Mouse (Mus musculus) T-helper 1 cell (primary cell): Measurements from ENCODE around the gene Unc13b.

Source experiments
- in situ Hi-C: fragments of 300-600 bp; cut with MboI, MseI; formaldehyde crosslinking; loops from one replicate; pipeline ENCODE4 v1.15.1; 2025; ENCODE audit warnings: high pct_unique_total_duplicates

The Unc13b gene

DNA sequence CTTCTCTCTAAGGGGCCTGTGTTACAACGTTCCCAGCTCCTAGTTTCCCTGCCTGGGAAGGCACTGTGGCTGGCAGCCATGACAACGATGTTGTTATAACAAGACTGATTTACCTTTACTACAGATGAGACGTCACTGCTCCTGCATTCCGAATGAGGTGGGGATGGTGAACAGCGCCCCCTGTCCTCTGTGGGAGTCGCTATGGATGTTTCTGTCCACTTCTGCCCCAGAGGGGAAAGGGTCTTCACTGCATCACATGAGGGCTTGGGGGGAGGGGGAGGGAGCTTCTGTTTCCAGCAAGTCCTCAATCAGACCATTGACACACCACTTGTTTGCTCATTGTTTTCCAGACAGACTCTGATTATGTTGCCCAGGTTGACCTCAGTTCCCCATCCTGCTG lies 235.2 kb downstream of the Unc13b start:
- in situ Hi-C loops: no loop called here

DNA sequence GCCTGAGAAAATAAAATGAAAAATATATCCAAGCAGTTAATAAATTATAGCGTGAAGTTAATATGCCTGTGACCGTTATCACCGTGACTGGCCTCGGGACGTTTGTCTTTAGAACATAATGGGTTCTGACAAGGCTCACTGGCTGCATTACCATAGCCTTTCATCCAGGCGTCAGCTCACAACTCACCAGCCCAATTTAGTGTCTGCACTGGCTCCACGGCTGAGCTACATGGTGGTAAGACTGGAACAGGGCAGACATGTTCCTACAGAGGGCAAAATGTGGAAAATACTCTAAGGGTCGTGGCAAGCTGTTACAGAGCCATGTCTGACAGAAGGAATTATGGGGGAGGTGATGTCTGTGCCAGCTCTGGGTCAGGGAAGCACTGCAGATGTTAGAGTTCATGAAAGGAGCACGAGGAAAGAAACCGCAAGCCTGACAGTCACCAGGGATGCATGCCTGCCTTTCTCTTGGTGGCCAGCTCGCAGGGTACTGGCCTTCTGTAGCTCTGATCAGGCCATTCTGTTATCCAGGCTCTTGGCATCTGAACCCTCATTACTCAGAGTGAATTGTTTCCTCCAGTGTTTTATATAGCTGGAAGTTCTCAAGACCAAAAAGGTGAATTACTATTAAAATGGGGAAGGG lies 251.1 kb downstream of the Unc13b start:
- in situ Hi-C loops: no loop called here
